14 mouse cellular contexts compared by ENCODE assay signal in the genomic region with DNA sequence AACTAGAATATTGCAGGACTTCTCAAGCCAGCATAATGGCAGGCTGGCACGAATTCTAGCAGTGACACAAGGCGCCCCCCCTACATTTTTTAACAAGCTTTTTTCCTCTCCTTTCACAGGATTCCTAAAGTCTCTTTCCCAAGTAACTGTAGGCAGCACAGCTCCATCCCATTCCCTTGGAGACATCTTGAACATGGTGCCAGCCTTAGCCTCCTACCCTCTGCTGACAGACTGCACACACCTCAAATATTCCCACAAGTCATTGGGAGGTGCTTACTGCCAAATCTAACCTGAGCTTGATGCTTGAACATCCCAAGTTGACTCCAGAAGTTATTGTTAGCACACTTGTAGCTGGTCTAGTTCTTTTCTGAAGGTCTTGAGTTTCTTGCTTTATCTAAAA. TPM values are rescaled to one million over a fixed set of nuclear protein-coding genes. Genes with fewer than 3 reads are reported as not detected.
DNase-seq lines count a peak whose midpoint lies in the region; ATAC-seq and TF ChIP-seq lines count a peak whose summit lies in the region.
"Had no signal": no experiment of that assay in that cellular context is flagged by ENCODE, and none has a peak within 500 bp of the region (broad histone marks: within the 10 kb centered on the region; RNA-seq: fewer than 3 reads in every experiment).

No protein-coding gene starts in this region.

- no peak for TF ChIP-seq EP300 in ES-Bruce4 (IDR thresholded peaks at IDR 0.05; ENCODE audit: insufficient read depth, low read depth, low read length)

- WGBS in liver, embryonic 11.5 days, result 28% methylated on average over 2 of the region's 2 CpGs

- H3K27me3 ChIP-seq in liver, embryonic 11.5 days (replicated peaks; ENCODE audit: control insufficient read depth, insufficient read depth, low read length), result no peaks in the 10 kb centered on the region
- no peaks in the 10 kb centered on the region for H3K27me3 ChIP-seq in ES-Bruce4 (ENCODE audit: control insufficient read depth, insufficient read depth, low read length, poor library complexity, severe bottlenecking)
- H3K27me3 ChIP-seq in myocyte (ENCODE audit: control insufficient read depth, insufficient read depth, insufficient read length), result no peaks in the 10 kb centered on the region

- no peak for DNase-seq in liver, embryonic 11.5 days (ENCODE audit: low spot score)
- DNase-seq in liver, result no peak
- peak; percentile 38 for DNase-seq in NIH3T3 (ENCODE audit: low read depth)
- DNase-seq in urinary bladder, adult 18-20 months (ENCODE audit: low spot score in 2 of 2), result no peak
- no peak for DNase-seq in thymus, postnatal 14 days
- DNase-seq: adrenal gland, postnatal 25 days; cerebellum, postnatal 36 days; heart, adult 2 months; heart, postnatal 36 days; kidney, postnatal 4 days; right cerebral cortex, postnatal 14 days had no signal

- peak overlapping the region; percentile 78 for H3K4me2 ChIP-seq in liver, embryonic 11.5 days
- H3K4me2 ChIP-seq in myocyte (ENCODE audit: low read depth), result peak overlapping the region; percentile 87

- H3K27ac ChIP-seq in liver, embryonic 11.5 days (ENCODE audit: low read depth, low read length), result peak overlapping the region; percentile 87
- H3K27ac ChIP-seq in ES-Bruce4 (ENCODE audit: insufficient read depth, low read length), result peak overlapping the region; percentile 17; the same call in 1 of the 2 replicates
- H3K27ac ChIP-seq: heart, adult 2 months had no signal

- H3K36me3 ChIP-seq in liver, embryonic 11.5 days (ENCODE audit: control insufficient read depth, insufficient read depth, low read length), result peaks cover 18% of the 10 kb centered on the region
- H3K36me3 ChIP-seq in ES-Bruce4 (ENCODE audit: control insufficient read depth, insufficient read depth, low read length, poor library complexity, severe bottlenecking) (peaks cover 44% of the 10 kb centered on the region), myocyte (ENCODE audit: control insufficient read depth, insufficient read depth) (peaks cover 34% of the 10 kb centered on the region)

- H3K79me2 ChIP-seq in myocyte (ENCODE audit: control insufficient read depth, insufficient read depth), result peaks cover 27% of the 10 kb centered on the region

- no peak overlapping the region for H3K9ac ChIP-seq in liver, embryonic 11.5 days (ENCODE audit: low read depth, low read length)
- peak overlapping the region; percentile 94 for H3K9ac ChIP-seq in ES-Bruce4 (ENCODE audit: low read depth, poor library complexity, severe bottlenecking)

- H3K4me3 ChIP-seq in liver, embryonic 11.5 days (ENCODE audit: low read depth, low read length), result peak overlapping the region; percentile 78
- H3K4me3 ChIP-seq in ES-Bruce4 (ENCODE audit: low read depth, low read length) (no peak overlapping the region), myocyte (no peak overlapping the region)
- H3K4me3 ChIP-seq: heart, adult 2 months had no signal

- peaks cover 17% of the 10 kb centered on the region for H3K4me1 ChIP-seq in liver, embryonic 11.5 days (replicated peaks; ENCODE audit: control insufficient read depth, insufficient read depth, low read length)
- no peaks in the 10 kb centered on the region for H3K4me1 ChIP-seq in ES-Bruce4 (ENCODE audit: control insufficient read depth, insufficient read depth, low read length)

- no peak for ATAC-seq in liver, embryonic 11.5 days (replicated peaks; ENCODE audit: low FRiP score)
- ATAC-seq: intestine, embryonic 16.5 days had no signal

- H3K9me3 ChIP-seq in liver, embryonic 11.5 days (ENCODE audit: control insufficient read depth, low read length), result no peaks in the 10 kb centered on the region
- no peaks in the 10 kb centered on the region for H3K9me3 ChIP-seq in ES-Bruce4 (replicated peaks; ENCODE audit: control insufficient read depth, insufficient read depth, low read length, poor library complexity, severe bottlenecking)

- TF ChIP-seq CTCF in ES-Bruce4 (IDR thresholded peaks at IDR 0.05; ENCODE audit: low read depth, low read length), result no peak

- no peak for TF ChIP-seq POLR2A in ES-Bruce4 (IDR thresholded peaks at IDR 0.05; ENCODE audit: insufficient read depth, low read length)
- TF ChIP-seq POLR2A in myocyte (IDR thresholded peaks at IDR 0.05; ENCODE audit: insufficient read length, low read depth), result no peak

- H3ac ChIP-seq in myocyte (ENCODE audit: control insufficient read depth, insufficient read length), result no peak overlapping the region

TF ChIP-seq in myocyte, 11 proteins besides CTCF, POLR2A, EP300 and RAD21:
- TF ChIP-seq TCF12 (IDR thresholded peaks at IDR 0.05; ENCODE audit: insufficient read depth, poor library complexity, severe bottlenecking) (no peak), POLR2AphosphoS2 (IDR thresholded peaks at IDR 0.05; ENCODE audit: insufficient read length, low read depth) (peak; percentile 60)

RNA-seq across cellular contexts. Expression of a gene that starts 3.0 kb away (rescaled TPM):
- polyA plus RNA-seq in liver, embryonic 11.5 days (2014; fragmentation: Nextera tagmentation; extraction: Ambion mirVana), result 260 and 303 TPM in 2 replicates
- polyA plus RNA-seq in ES-Bruce4 (2011; ENCODE audit: insufficient read depth, insufficient read length, low read depth, missing spikeins) (316 and 459 TPM in 2 replicates), myocyte (2012; fragmentation: generic; extraction: Trizol) (4,767 TPM)

RNA-seq across cellular contexts. Expression of a gene that starts 12.7 kb away (rescaled TPM):
- 5.6 and 6.3 TPM in 2 replicates for polyA plus RNA-seq in liver, embryonic 11.5 days (2014; fragmentation: Nextera tagmentation; extraction: Ambion mirVana)
- polyA plus RNA-seq in ES-Bruce4 (2011; ENCODE audit: insufficient read depth, insufficient read length, low read depth, missing spikeins) (2.9 and 3.4 TPM in 2 replicates), myocyte (2012; fragmentation: generic; extraction: Trizol) (7.0 TPM)

Comparison
In these comparisons a context has a peak if more than half of its experiments do, and no peak if none do; other contexts are left out.
1. RNA of a gene that starts 3.0 kb away (polyA plus RNA-seq): 4,767 TPM in myocyte (single experiment); 316 to 459 TPM in ES-Bruce4 and 260 to 303 TPM in liver, embryonic 11.5 days; every median in the first group is over 10 times any median in the second.